Mouse (Mus musculus) neural tube, embryonic 12.5 days (tissue): ENCODE results near the gene Asgr1. TPM values are rescaled to one million over a fixed set of nuclear protein-coding genes. Genes with fewer than 3 reads are reported as not detected.

Experiments used
- ATAC-seq: fragments of 200-750 bp; cut with Nextera tagmentation; 2 replicates; pipeline ENCODE4 v1.8.0; 2017; ENCODE audit warnings: low read depth, mild to moderate bottlenecking, moderate TSS enrichment, moderate library complexity; ENCODE audit not compliant: low FRiP score
- H3K27ac ChIP-seq: fragments of 300-500 bp; sonication (generic); 2 replicates; pipeline ENCODE4 v1.5.1; 2016
- H3K27me3 ChIP-seq: fragments of 300-500 bp; sonication (generic); replicated peaks from 2 replicates; pipeline ENCODE4 v1.6.1; 2016; ENCODE audit warnings: mild to moderate bottlenecking
- H3K36me3 ChIP-seq: fragments of 300-500 bp; sonication (generic); 2 replicates; pipeline ENCODE4 v1.6.1; 2016; ENCODE audit warnings: mild to moderate bottlenecking
- H3K4me1 ChIP-seq: fragments of 300-500 bp; sonication (generic); 2 replicates; pipeline ENCODE4 v1.6.1; 2016
- H3K4me2 ChIP-seq: fragments of 300-500 bp; sonication (generic); replicated peaks from 2 replicates; pipeline ENCODE4 v1.6.1; 2016; ENCODE audit warnings: mild to moderate bottlenecking
- H3K4me3 ChIP-seq: fragments of 300-500 bp; sonication (generic); 2 replicates; pipeline ENCODE4 v1.5.1; 2016
- H3K9ac ChIP-seq: fragments of 300-500 bp; sonication (generic); 2 replicates; pipeline ENCODE4 v1.6.1; 2016; ENCODE audit warnings: mild to moderate bottlenecking
- H3K9me3 ChIP-seq: fragments of 300-500 bp; sonication (generic); 2 replicates; pipeline ENCODE4 v1.6.1; 2016; ENCODE audit warnings: mild to moderate bottlenecking
- WGBS: fragments of 180-500 bp; shearing (Covaris S2); methylation state at CpG from one replicate; pipeline ENCODE4 v1.1.7; 2016; 5-methylcytosine and 5-hydroxymethylcytosine counted together
- polyA plus RNA-seq: library from polyadenylated mRNA; unstranded; fragments of >200 nt; fragmentation: Nextera tagmentation; extraction: Ambion mirVana; gene quantifications from 2 replicates; pipeline ENCODE4 v1.2.1, GENCODE M21; 2016

Asgr1 gene
- polyA plus RNA-seq, 1 experiment from 2014 or later: 1.1 TPM

DNA sequence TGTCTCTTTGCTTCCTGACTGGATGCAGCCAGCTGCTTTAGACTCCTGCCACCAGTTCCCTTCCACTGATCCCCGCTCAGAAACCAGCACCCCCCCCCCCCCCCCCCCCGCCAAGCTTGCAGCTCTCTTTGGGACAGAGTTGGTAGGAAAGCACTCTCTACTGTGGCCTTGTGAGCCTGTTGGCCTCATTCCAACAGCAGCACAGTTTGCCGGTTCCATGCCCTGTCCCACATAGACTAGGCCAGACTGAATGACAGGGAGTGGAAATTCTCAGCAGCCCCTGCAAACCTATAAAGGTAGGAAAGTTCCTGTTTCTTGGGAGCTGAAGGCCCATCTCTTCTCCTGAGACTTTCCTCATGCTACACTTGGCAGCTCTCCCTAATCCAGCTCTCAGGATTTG is 23.6 kb downstream of the Asgr1 start:
- WGBS: 78% methylated on average over 2 of the region's 3 CpGs
- H3K27me3 ChIP-seq: no peaks in the 10 kb centered on the region
- no peaks in the 10 kb centered on the region for H3K36me3 ChIP-seq
- no peak overlapping the region for H3K9ac ChIP-seq
- H3K4me3 ChIP-seq: no peak overlapping the region
- no peaks in the 10 kb centered on the region for H3K4me1 ChIP-seq
- ATAC-seq: no peak
- no peak overlapping the region for H3K27ac ChIP-seq
- no peak overlapping the region for H3K4me2 ChIP-seq
- no peaks in the 10 kb centered on the region for H3K9me3 ChIP-seq

DNA sequence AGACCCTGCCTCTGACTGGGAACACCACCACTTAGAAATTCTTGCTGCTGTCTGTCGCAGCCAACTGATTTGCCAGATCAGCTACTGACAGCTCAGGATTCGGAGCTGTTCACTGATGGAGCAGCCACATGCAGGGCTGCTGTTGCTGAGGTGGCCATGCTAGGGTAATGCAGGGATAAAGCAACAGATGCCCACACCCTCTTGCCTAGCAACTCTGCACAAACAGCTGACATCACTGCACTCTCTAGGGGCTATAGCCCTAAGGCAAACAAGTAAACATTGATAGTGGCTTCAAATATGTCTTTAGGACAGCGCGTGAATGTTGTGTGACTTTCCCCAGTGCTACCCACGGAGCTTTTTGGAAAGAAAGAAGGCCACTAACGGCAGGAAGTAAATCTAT is 25.3 kb downstream of the Asgr1 start:
- Histone ChIP-seq H3K4me2 (no peak overlapping the region), H3K27me3 (no peaks in the 10 kb centered on the region), H3K9ac (no peak overlapping the region), H3K9me3 (no peaks in the 10 kb centered on the region), H3K27ac (no peak overlapping the region), H3K4me1 (no peaks in the 10 kb centered on the region), H3K4me3 (no peak overlapping the region), H3K36me3 (no peaks in the 10 kb centered on the region)
- ATAC-seq: no peak
- 73% methylated on average over 6 of the region's 6 CpGs for WGBS

DNA sequence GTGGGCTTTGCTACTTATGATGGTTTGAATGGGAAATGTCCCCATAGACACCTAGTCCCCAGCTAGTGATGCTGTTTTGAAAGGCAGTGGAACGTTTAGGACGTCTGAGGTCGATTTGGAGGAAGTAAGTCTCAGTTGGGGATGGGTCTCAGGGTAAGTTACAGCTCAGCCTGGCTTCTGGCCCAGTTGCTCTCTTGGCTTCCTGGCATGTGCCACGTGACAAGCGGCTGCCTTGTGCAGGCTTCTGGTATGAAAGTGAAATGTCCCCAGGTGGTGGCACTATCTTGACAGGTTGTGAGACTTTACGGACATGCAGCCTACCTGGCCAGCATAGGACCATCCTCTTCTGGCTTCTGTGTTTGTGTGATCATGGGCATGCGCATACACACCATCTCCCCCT is 26.0 kb downstream of the Asgr1 start:
- Histone ChIP-seq H3K36me3 (no peaks in the 10 kb centered on the region), H3K4me3 (no peak overlapping the region), H3K27ac (no peak overlapping the region), H3K4me1 (no peaks in the 10 kb centered on the region), H3K9me3 (no peaks in the 10 kb centered on the region), H3K4me2 (no peak overlapping the region), H3K9ac (no peak overlapping the region), H3K27me3 (no peaks in the 10 kb centered on the region)
- no peak for ATAC-seq
- 85% methylated on average over 7 of the region's 7 CpGs for WGBS

DNA sequence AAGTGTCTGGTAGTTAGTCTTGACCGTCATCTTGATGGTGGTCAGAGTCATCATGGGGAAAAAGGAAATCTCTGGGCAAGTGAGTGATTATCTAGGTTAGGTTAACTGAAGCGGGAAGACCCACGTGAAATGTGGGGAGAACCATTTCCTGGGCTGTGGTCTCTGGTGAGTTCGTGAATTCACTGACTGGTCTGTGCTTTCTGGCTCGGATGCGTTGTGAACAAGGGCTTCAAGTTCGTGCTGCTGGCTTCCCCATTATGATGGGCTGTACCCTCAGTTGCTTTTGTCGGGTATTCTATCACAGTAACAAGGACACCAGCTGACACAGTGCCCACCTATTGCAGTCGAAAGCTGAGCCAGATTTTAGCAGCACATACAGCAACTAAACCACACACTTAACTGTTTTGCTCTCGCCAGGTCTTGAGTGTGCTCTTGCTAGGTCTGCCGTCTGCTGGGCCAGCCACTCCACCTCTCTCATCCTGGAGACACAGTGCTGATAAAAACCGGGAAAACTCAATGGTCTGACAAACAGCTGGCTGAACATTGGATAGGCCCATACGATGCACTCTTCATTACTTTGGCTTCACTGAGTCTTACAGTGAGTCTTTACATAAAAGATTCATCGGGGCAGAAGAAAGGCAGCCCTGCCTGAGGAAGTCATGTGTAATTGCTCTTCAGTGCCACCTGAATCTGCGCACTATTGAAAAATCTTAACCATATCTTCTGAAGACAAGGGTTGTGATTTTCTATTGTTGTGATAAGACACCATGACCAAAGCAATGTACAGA is 27.1 kb downstream of the Asgr1 start:
- 85% methylated on average over 15 of the region's 15 CpGs for WGBS
- Histone ChIP-seq H3K27me3 (no peaks in the 10 kb centered on the region), H3K9ac (no peak overlapping the region), H3K4me3 (no peak overlapping the region), H3K27ac (no peak overlapping the region), H3K4me2 (no peak overlapping the region), H3K36me3 (no peaks in the 10 kb centered on the region), H3K4me1 (no peaks in the 10 kb centered on the region), H3K9me3 (no peaks in the 10 kb centered on the region)
- no peak for ATAC-seq

DNA sequence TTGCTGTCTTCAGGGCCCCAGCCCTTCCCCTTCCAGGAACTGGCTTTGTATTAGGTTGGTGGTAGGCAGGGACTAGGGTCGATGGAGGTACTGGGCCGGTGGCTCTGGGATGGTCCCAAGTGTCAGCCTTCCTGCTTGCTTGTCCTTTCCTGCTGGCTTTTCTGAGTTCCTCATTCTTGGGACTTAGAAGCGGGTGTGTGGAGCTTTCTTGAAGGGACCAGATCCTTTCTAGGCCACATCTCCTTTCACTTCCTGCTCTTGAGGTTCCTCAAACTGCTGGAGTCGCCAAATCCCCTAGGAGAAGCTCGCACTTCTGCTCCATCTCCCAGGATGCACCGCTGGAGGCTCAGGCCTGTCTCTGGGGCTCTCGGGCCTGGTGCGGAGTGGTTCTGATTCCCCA is 30.7 kb downstream of the Asgr1 start:
- no peak overlapping the region for H3K4me2 ChIP-seq
- ATAC-seq: no peak
- H3K36me3 ChIP-seq: no peaks in the 10 kb centered on the region
- H3K9me3 ChIP-seq: 0 out of 2 replicates have a peak, but pooled peaks cover 4% of the 10 kb centered on the region
- H3K9ac ChIP-seq: no peak overlapping the region
- WGBS: 90% methylated on average over 8 of the region's 8 CpGs
- H3K4me3 ChIP-seq: no peak overlapping the region
- no peaks in the 10 kb centered on the region for H3K4me1 ChIP-seq
- H3K27me3 ChIP-seq: no peaks in the 10 kb centered on the region
- H3K27ac ChIP-seq: no peak overlapping the region

DNA sequence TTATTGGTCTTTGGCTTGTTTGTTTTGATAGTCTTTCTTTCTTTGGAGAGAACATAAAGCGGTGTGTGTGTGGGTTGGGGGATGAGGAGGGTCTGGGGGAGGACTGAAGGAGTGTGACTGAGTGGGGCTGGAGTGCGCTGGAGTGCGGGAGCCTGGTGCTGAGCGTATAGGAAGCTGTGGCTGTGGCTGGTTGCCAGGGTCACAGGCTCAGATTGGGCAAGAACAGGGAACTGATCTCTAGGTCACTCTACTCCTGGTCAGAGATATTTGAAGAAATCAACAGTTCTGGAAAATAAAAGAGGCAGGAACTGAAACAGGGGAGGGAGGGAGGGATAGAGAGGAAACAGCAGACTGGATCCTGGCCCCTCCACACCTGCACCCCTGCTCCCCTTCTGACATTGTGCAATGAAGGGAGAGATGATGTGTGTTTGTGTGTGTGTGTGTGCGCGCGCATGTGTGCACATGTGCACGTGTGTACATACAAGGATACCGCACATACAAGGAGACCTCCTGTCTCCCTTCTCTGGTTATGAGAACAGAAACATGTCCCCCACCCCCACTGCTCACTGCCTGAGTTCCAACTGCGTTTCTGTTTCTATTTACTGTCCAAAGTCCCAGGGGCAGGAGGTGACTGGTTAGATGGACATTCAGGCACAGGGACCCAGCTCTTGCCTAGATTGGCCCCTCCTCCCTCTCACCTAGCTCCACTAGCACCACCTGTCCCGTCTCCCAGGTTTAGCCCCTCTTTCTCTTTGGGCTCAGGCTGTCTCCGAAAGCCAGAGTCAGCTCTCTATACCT is 38.3 kb downstream of the Asgr1 start, which contains the start of gene Asgr2:
Gene Asgr2, plus strand, starts transcription at position 659 of the 798 bp plus-strand sequence.
- Histone ChIP-seq H3K9ac (no peak within 1 kb of the TSS), H3K4me1 (no peaks in the 10 kb centered on the region), H3K27ac (no peak within 1 kb of the TSS), H3K4me2 (no peak within 1 kb of the TSS), H3K36me3 (no peaks in the 10 kb centered on the region), H3K27me3 (no peaks in the 10 kb centered on the region), H3K4me3 (no peak within 1 kb of the TSS), H3K9me3 (no peaks in the 10 kb centered on the region)
- ATAC-seq: no peak
- WGBS: 77% methylated on average over 12 of the region's 12 CpGs

DNA sequence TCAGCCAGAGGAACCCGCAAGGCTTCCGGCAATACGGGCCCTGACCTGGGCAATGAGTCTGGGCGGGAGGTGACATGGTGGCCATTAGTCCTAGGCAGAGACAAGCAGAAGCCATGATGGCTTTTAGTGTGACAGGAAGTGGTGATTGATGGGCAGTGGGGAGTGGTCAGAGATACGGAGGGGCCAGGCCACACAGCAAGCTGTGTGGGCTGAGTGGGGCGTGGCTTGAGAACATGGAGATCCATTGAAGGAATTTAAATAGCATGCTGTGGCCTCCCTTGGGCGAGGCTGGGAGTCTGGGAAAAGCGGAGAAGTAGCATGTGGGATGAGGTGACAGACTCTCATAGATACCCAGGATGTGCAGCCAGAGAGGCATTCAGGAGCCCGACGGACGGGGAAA is 43.5 kb downstream of the Asgr1 start:
- Histone ChIP-seq H3K27ac (no peak overlapping the region), H3K27me3 (no peaks in the 10 kb centered on the region), H3K4me2 (no peak overlapping the region), H3K9ac (no peak overlapping the region), H3K9me3 (no peaks in the 10 kb centered on the region), H3K4me3 (no peak overlapping the region), H3K4me1 (0 out of 2 replicates have a peak, but pooled peaks cover 3% of the 10 kb centered on the region), H3K36me3 (no peaks in the 10 kb centered on the region)
- 64% methylated on average over 11 of the region's 11 CpGs for WGBS
- ATAC-seq: no peak

DNA sequence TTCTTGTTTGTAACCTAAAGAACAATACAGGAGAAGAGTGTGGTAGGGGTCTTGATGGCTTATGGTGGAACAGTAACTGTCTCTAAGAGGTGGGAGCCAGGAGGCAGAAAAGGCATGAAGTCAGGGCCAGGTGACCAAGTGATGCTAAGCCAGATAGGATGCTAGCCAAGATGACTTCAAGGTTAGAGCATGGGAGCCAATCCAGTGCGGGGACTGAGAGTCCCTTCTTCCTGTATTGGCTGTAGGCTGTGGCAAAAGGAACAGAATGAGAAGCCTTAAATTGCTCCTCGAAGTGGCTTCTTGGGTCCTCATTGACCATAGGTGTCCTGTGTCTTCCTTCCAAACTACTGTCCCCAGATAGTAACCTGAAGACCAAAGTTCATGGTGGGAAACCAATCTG is 45.2 kb downstream of the Asgr1 start:
- Histone ChIP-seq H3K4me2 (no peak overlapping the region), H3K27ac (no peak overlapping the region), H3K9me3 (no peaks in the 10 kb centered on the region), H3K4me1 (0 out of 2 replicates have a peak, but pooled peaks cover 3% of the 10 kb centered on the region), H3K4me3 (no peak overlapping the region), H3K9ac (no peak overlapping the region), H3K36me3 (no peaks in the 10 kb centered on the region), H3K27me3 (no peaks in the 10 kb centered on the region)
- WGBS: 89% methylated on average over 2 of the region's 2 CpGs
- ATAC-seq: no peak

DNA sequence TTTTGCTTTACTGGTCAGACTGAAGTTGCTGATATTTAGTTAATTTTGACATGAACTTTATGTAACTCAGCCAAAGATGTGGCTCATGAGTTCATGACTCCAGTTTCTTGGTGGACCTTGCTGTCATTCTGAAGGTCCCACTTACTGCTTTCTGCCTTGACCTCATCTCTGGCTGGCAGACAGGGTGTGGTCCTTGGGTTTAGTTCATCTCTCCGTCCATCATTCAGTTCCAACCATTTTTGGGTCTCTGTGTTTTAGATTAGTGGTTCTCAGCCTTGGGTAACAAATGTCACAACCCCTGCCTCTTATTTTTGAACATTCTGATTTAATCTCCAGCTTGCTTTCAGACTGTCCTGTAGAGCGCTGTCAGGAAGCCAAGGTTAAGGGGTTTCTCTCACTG is 45.9 kb downstream of the Asgr1 start:
- Histone ChIP-seq H3K4me1 (0 out of 2 replicates have a peak, but pooled peaks cover 3% of the 10 kb centered on the region), H3K27me3 (no peaks in the 10 kb centered on the region), H3K4me2 (no peak overlapping the region), H3K27ac (no peak overlapping the region), H3K4me3 (no peak overlapping the region), H3K36me3 (no peaks in the 10 kb centered on the region), H3K9ac (no peak overlapping the region), H3K9me3 (no peaks in the 10 kb centered on the region)
- no peak for ATAC-seq
- 87% methylated on average over 2 of the region's 2 CpGs for WGBS

DNA sequence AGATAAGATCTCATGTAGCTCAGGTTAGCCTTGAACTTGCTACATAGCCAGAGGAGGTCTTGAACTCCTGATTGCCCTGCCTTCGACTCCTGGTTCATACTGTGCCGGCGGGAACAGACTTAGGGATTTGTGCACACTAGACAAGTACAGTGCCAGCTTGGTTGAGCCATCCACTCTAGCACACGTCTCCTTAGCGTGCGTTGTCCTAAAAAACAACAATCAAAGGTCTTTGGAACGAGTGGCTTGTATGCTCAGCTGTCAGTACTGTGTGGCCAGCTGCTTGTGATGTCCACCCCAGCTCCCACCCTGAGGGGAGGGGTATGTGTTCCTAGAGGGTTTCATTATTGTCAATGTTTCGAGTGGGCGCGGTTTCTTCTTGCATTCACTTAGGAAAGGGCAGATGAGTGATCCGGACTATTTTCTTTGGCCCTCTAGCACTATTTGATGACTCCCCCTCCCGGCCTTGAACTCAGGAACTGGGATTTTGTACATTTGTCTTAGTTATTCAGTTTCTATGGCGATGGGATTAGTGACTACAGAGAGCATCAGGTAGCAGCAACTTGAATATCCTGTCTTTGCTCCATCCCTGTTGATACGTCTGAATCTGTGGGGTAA is 49.9 kb downstream of the Asgr1 start:
- H3K4me1 ChIP-seq: no peaks in the 10 kb centered on the region
- WGBS: 85% methylated on average over 14 of the region's 14 CpGs
- no peak overlapping the region for H3K4me2 ChIP-seq

DNA sequence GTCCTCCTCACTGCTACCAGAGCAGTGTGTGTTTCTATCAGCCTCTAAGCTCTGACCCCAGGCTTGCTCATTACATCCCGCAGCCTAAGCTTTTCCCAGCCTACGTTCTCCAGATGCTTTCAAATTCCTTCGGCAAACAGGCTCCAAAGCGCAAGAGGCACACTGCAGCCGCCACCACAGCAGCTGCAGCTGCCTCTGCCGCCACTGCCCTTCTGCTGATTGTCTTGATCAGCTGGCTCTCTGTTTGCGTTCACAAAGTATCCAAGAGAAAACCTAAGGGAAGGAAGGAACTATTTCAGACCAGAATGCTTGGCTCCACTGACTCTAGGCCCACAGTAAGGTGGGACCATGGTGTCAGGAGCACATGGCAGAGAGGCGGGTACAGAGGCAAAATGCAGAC is 53.2 kb downstream of the Asgr1 start:
- no peak overlapping the region for H3K4me3 ChIP-seq
- 75% methylated on average over 8 of the region's 8 CpGs for WGBS
- no peak for ATAC-seq
- no peak overlapping the region for H3K27ac ChIP-seq
- no peaks in the 10 kb centered on the region for H3K4me1 ChIP-seq
- H3K36me3 ChIP-seq: no peaks in the 10 kb centered on the region
- H3K27me3 ChIP-seq: no peaks in the 10 kb centered on the region
- no peak overlapping the region for H3K9ac ChIP-seq
- no peak overlapping the region for H3K4me2 ChIP-seq
- no peaks in the 10 kb centered on the region for H3K9me3 ChIP-seq

More for the DNA sequence above, 49.9 kb downstream of the Asgr1 start:
- H3K9ac ChIP-seq: no peak overlapping the region
- H3K27ac ChIP-seq: no peak overlapping the region
- ATAC-seq: no peak
- no peaks in the 10 kb centered on the region for H3K36me3 ChIP-seq
- no peaks in the 10 kb centered on the region for H3K27me3 ChIP-seq
- no peak overlapping the region for H3K4me3 ChIP-seq
- no peaks in the 10 kb centered on the region for H3K9me3 ChIP-seq
